Mouse (Mus musculus) midbrain, embryonic 11.5 days (tissue): ENCODE data around the gene Cenpn. TPM values are rescaled to one million over a fixed set of nuclear protein-coding genes. Genes with fewer than 3 reads are reported as not detected.

Source experiments
- ATAC-seq: fragments of 200-750 bp; cut with Nextera tagmentation; 2 replicates; pipeline ENCODE4 v1.8.0; 2017; ENCODE audit warnings: moderate TSS enrichment, moderate library complexity; ENCODE audit not compliant: low FRiP score
- DNase-seq: peaks from one replicate; pipeline ENCODE4 v3.0.0; 2015; ENCODE audit warnings: low spot score; ENCODE audit errors: missing footprints
- H3K27ac ChIP-seq: fragments of 300-500 bp; sonication (generic); 2 replicates; pipeline ENCODE4 v1.5.1; 2014; ENCODE audit warnings: low read depth, low read length
- H3K27me3 ChIP-seq: fragments of 300-500 bp; sonication (generic); 2 replicates; pipeline ENCODE4 v1.6.1; 2014; ENCODE audit warnings: mild to moderate bottlenecking, low read length, moderate library complexity, mixed read lengths; ENCODE audit not compliant: control insufficient read depth, insufficient read depth
- H3K36me3 ChIP-seq: fragments of 300-500 bp; sonication (generic); 2 replicates; pipeline ENCODE4 v1.6.1; 2014; ENCODE audit warnings: mild to moderate bottlenecking, low read length, moderate library complexity, mixed read lengths; ENCODE audit not compliant: control insufficient read depth, insufficient read depth
- H3K4me1 ChIP-seq: fragments of 300-500 bp; sonication (generic); 2 replicates; pipeline ENCODE4 v1.6.1; 2014; ENCODE audit warnings: low read length; ENCODE audit not compliant: control insufficient read depth, insufficient read depth
- H3K4me2 ChIP-seq: fragments of 300-500 bp; sonication (generic); 2 replicates; pipeline ENCODE4 v1.6.1; 2014; ENCODE audit warnings: mild to moderate bottlenecking, moderate library complexity
- H3K4me3 ChIP-seq: fragments of 300-500 bp; sonication (generic); 2 replicates; pipeline ENCODE4 v1.5.1; 2014; ENCODE audit warnings: low read depth, low read length
- H3K9ac ChIP-seq: fragments of 300-500 bp; sonication (generic); 2 replicates; pipeline ENCODE4 v1.6.1; 2014; ENCODE audit warnings: low read length
- H3K9me3 ChIP-seq: fragments of 300-500 bp; sonication (generic); 2 replicates; pipeline ENCODE4 v1.6.1; 2016; ENCODE audit warnings: low read length; ENCODE audit not compliant: control insufficient read depth
- WGBS: fragments of 180-500 bp; shearing (Covaris S2); extraction: QIAGEN DNeasy Blood & Tissue Kit; methylation state at CpG from one replicate; pipeline ENCODE4 v1.1.7; 2014; 5-methylcytosine and 5-hydroxymethylcytosine counted together
- polyA plus RNA-seq: library from polyadenylated mRNA; unstranded; fragments of >200 nt; fragmentation: Nextera tagmentation; extraction: Ambion mirVana; gene quantifications from 2 replicates; pipeline ENCODE4 v1.2.1, GENCODE M21; 2014

Cenpn gene
- polyA plus RNA-seq, 1 experiment from 2014 or later, result 54.0 TPM

GRCm38 (mm10) chr8:116945169-116945910 is 23.8 kb downstream of the Cenpn start:
- H3K27me3 ChIP-seq, result no peaks in the 10 kb centered on the region
- no peak for ATAC-seq
- no peak for DNase-seq
- WGBS, result 86% methylated on average over 9 of the region's 9 CpGs
- no peaks in the 10 kb centered on the region for H3K36me3 ChIP-seq
- H3K9ac ChIP-seq, result no peak overlapping the region
- no peak overlapping the region for H3K4me3 ChIP-seq
- H3K9me3 ChIP-seq, result no peaks in the 10 kb centered on the region
- H3K27ac ChIP-seq, result no peak overlapping the region
- no peak overlapping the region for H3K4me2 ChIP-seq
- H3K4me1 ChIP-seq, result peaks cover 9% of the 10 kb centered on the region; the same call in 1 of the 2 replicates

DNA sequence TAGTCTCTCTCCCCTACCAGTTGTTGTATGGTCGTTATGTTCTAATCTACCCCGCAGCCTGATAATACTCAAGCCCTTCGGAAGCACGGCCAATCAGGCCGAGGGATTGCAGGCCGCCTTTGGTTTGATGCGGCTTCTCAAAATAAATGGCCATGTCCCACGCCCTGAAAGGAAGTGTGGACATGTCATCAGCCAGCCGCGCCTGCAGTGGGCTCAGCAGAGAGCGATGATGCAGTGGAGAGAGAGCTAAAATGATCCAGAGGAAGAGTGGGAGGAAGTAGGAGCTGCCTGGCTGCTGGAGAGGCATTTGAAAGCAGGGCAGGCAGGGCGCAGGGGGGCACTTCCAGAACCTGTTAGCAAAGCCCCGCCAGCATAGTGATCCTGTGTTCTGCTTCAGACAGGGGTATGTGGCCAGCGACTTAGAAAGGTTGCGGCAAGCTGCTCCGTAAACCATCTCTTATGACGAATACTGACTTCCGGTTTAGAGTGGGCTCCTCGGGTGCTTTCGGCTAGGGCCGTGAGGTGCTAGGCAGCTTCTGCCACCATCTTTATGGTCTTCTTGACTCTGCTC is 24.8 kb downstream of the Cenpn start:
- no peak overlapping the region for H3K9ac ChIP-seq
- ATAC-seq, result no peak
- no peak overlapping the region for H3K4me3 ChIP-seq
- WGBS, result 87% methylated on average over 21 of the region's 21 CpGs
- DNase-seq, result no peak
- no peak overlapping the region for H3K27ac ChIP-seq
- no peaks in the 10 kb centered on the region for H3K27me3 ChIP-seq
- H3K9me3 ChIP-seq, result no peaks in the 10 kb centered on the region
- H3K4me1 ChIP-seq, result peaks cover 9% of the 10 kb centered on the region; the same call in 1 of the 2 replicates
- no peak overlapping the region for H3K4me2 ChIP-seq
- H3K36me3 ChIP-seq, result no peaks in the 10 kb centered on the region

GRCm38 (mm10) chr8:116946851-116947250 is 25.3 kb downstream of the Cenpn start:
- H3K27me3 ChIP-seq, result no peaks in the 10 kb centered on the region
- WGBS, result 84% methylated on average over 6 of the region's 6 CpGs
- H3K4me1 ChIP-seq, result peaks cover 9% of the 10 kb centered on the region; the same call in 1 of the 2 replicates
- ATAC-seq (no peak), DNase-seq (no peak)
- no peaks in the 10 kb centered on the region for H3K36me3 ChIP-seq
- H3K4me3 ChIP-seq, result no peak overlapping the region
- H3K4me2 ChIP-seq, result no peak overlapping the region
- no peak overlapping the region for H3K9ac ChIP-seq
- H3K27ac ChIP-seq, result no peak overlapping the region
- H3K9me3 ChIP-seq, result no peaks in the 10 kb centered on the region

DNA sequence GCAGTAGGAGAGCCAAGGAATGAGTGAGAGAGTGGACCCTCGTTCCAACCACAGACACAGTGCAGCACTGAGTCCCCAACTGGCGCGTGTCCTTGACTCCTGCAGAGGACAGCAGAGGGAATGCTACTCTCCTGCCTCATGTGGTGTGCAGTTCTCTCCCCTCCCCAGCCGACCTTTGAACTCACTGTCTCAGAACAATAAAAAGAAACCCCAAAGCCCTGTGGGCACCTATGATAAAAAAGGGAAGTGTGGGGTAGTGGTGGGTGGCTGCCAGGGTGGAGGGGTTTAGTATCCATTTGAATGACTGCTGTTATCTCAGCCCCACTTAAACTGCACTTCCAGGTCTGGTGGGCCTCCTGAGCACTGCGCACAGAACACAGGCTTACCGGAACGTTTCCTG is 26.1 kb downstream of the Cenpn start:
- no peak overlapping the region for H3K27ac ChIP-seq
- H3K36me3 ChIP-seq, result no peaks in the 10 kb centered on the region
- 91% methylated on average over 7 of the region's 7 CpGs for whole genome bisulfite sequencing
- no peak for ATAC-seq
- H3K4me3 ChIP-seq, result no peak overlapping the region
- no peaks in the 10 kb centered on the region for H3K9me3 ChIP-seq
- H3K4me2 ChIP-seq, result no peak overlapping the region
- H3K4me1 ChIP-seq, result peaks cover 9% of the 10 kb centered on the region; the same call in 1 of the 2 replicates
- no peak for DNase-seq
- no peak overlapping the region for H3K9ac ChIP-seq
- no peaks in the 10 kb centered on the region for H3K27me3 ChIP-seq

- WGBS, result 82% methylated on average over 5 of the region's 5 CpGs
Measured at GRCm38 (mm10) chr8:116951369-116951768, 29.8 kb downstream of the Cenpn start.

GRCm38 (mm10) chr8:116951778-116952177 is 30.2 kb downstream of the Cenpn start:
- WGBS, result 97% methylated on average over 2 of the region's 2 CpGs
- Histone ChIP-seq H3K4me3 (no peak overlapping the region), H3K36me3 (peaks cover 2% of the 10 kb centered on the region; the same call in 1 of the 2 replicates), H3K9me3 (no peaks in the 10 kb centered on the region), H3K4me2 (no peak overlapping the region), H3K27ac (no peak overlapping the region), H3K9ac (no peak overlapping the region), H3K27me3 (no peaks in the 10 kb centered on the region), H3K4me1 (no peaks in the 10 kb centered on the region)
- DNase-seq (no peak), ATAC-seq (no peak)

More at GRCm38 (mm10) chr8:116951369-116951768, 29.8 kb downstream of the Cenpn start:
- Histone ChIP-seq H3K36me3 (peaks cover 2% of the 10 kb centered on the region; the same call in 1 of the 2 replicates), H3K4me3 (no peak overlapping the region), H3K9me3 (no peaks in the 10 kb centered on the region), H3K9ac (no peak overlapping the region), H3K4me1 (no peaks in the 10 kb centered on the region), H3K4me2 (no peak overlapping the region), H3K27me3 (no peaks in the 10 kb centered on the region), H3K27ac (no peak overlapping the region)
- ATAC-seq, result no peak
- no peak for DNase-seq

- no peak for DNase-seq
- WGBS, result 91% methylated on average over 8 of the region's 8 CpGs
- no peak overlapping the region for H3K9ac ChIP-seq
- H3K27ac ChIP-seq, result no peak overlapping the region
- no peaks in the 10 kb centered on the region for H3K27me3 ChIP-seq
- no peak overlapping the region for H3K4me2 ChIP-seq
- no peaks in the 10 kb centered on the region for H3K9me3 ChIP-seq
- H3K4me3 ChIP-seq, result no peak overlapping the region
- H3K36me3 ChIP-seq, result peaks cover 3% of the 10 kb centered on the region; the same call in 1 of the 2 replicates
- no peaks in the 10 kb centered on the region for H3K4me1 ChIP-seq
- no peak for ATAC-seq
Measured at GRCm38 (mm10) chr8:116952428-116952827, 30.9 kb downstream of the Cenpn start.

DNA sequence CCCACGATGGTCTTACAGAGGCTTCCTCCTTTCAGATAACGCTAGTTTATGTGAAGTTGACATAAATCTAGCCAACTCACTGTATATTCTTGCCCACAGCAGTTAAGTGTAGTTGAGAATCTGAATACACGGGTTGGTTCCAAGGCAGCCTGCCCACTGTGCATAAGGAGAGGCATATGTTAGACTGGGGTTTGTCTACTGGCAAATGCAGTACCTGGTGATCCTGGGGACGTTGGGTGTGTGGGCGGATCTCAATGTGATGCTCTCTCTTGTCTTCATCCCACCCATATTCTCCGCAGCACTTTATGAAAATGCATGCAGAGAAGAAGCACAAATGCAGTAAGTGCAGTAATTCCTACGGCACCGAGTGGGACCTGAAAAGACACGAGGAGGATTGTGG is 32.9 kb downstream of the Cenpn start:
- Histone ChIP-seq H3K4me3 (no peak overlapping the region), H3K36me3 (peaks cover 6% of the 10 kb centered on the region; the same call in 1 of the 2 replicates)
- ATAC-seq, result no peak

GRCm38 (mm10) chr8:116969531-116969930 is 48.0 kb downstream of the Cenpn start:
- Histone ChIP-seq H3K36me3 (no peaks in the 10 kb centered on the region), H3K9me3 (no peaks in the 10 kb centered on the region), H3K4me3 (no peak overlapping the region), H3K4me2 (no peak overlapping the region), H3K4me1 (no peaks in the 10 kb centered on the region), H3K27ac (no peak overlapping the region), H3K27me3 (no peaks in the 10 kb centered on the region), H3K9ac (no peak overlapping the region)
- DNase-seq (no peak), ATAC-seq (no peak)
- WGBS, result 80% methylated on average over 6 of the region's 6 CpGs

More for the DNA sequence above, 32.9 kb downstream of the Cenpn start:
- DNase-seq, result no peak
- Histone ChIP-seq H3K9ac (no peak overlapping the region), H3K4me2 (no peak overlapping the region), H3K27ac (no peak overlapping the region), H3K27me3 (no peaks in the 10 kb centered on the region), H3K9me3 (no peaks in the 10 kb centered on the region), H3K4me1 (no peaks in the 10 kb centered on the region)
- WGBS, result 92% methylated on average over 9 of the region's 9 CpGs
